Mouse (Mus musculus): ENCODE results near the gene Tmem50b. TPM values are rescaled to one million over a fixed set of nuclear protein-coding genes. Genes with fewer than 3 reads are reported as not detected.
A peak's percentile ranks its signal among the peaks of the same experiment; 100 is the strongest.

Tmem50b gene
- polyA plus RNA-seq, 1 experiment from 2014 or later = 85.6 TPM

GRCm38 (mm10) chr16:91585617-91586016 lies 12.0 kb downstream of the Tmem50b start:
- Histone ChIP-seq H3K4me3 (no peak overlapping the region), H3K36me3 (peaks cover 29% of the 10 kb centered on the region), H3K4me1 (replicated peaks) (no peaks in the 10 kb centered on the region), H3K9me3 (no peaks in the 10 kb centered on the region), H3K27ac (replicated peaks) (no peak overlapping the region), H3K9ac (no peak overlapping the region), H3K4me2 (no peak overlapping the region), H3K27me3 (no peaks in the 10 kb centered on the region)
- no peak for ATAC-seq (ENCODE audit: low read depth)
- WGBS = 86% methylated on average over 5 of the region's 5 CpGs

GRCm38 (mm10) chr16:91582307-91582706 lies 15.3 kb downstream of the Tmem50b start:
- no peak overlapping the region for H3K27ac ChIP-seq (replicated peaks)
- H3K4me3 ChIP-seq = no peak overlapping the region
- 76% methylated on average over 2 of the region's 2 CpGs for WGBS
- H3K9ac ChIP-seq = no peak overlapping the region
- H3K9me3 ChIP-seq = no peaks in the 10 kb centered on the region
- peaks cover 40% of the 10 kb centered on the region for H3K36me3 ChIP-seq
- H3K4me2 ChIP-seq = no peak overlapping the region
- no peaks in the 10 kb centered on the region for H3K27me3 ChIP-seq
- no peak for ATAC-seq (ENCODE audit: low read depth)
- H3K4me1 ChIP-seq (replicated peaks) = 0 out of 2 replicates have a peak, but pooled peaks cover 7% of the 10 kb centered on the region

- WGBS = 63% methylated on average over 14 of the region's 14 CpGs
- peaks cover 35% of the 10 kb centered on the region for H3K36me3 ChIP-seq
- H3K4me3 ChIP-seq = no peak overlapping the region
- H3K4me2 ChIP-seq = no peak overlapping the region
- H3K9ac ChIP-seq = no peak overlapping the region
- no peaks in the 10 kb centered on the region for H3K27me3 ChIP-seq
- ATAC-seq (ENCODE audit: low read depth) = no peak
- H3K4me1 ChIP-seq (replicated peaks) = 0 out of 2 replicates have a peak, but pooled peaks cover 12% of the 10 kb centered on the region
- no peaks in the 10 kb centered on the region for H3K9me3 ChIP-seq
- H3K27ac ChIP-seq (replicated peaks) = no peak overlapping the region
Observed at GRCm38 (mm10) chr16:91578980-91579720, 18.4 kb downstream of the Tmem50b start.

DNA sequence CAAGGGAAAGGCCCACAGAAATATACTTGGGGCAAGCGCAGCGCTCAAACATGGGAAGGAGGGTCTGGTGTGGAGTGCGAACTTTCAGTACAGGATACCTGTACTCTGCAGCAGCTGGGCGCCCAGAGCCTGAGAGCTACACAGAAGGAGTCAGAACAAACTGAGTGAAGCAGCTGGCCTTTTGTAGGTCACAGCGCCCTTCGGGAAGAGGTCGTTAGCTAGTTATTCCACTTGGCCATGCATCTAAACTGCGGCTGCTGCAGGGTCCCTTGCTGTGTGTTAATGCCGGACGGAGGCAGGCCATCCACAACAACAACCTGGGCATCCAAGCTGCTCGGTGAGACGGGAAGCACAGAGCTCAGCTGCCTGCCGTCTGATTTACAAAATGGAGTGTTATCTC lies 22.4 kb downstream of the Tmem50b start:
- ATAC-seq (ENCODE audit: low read depth) = no peak
- H3K4me2 ChIP-seq = no peak overlapping the region
- H3K27me3 ChIP-seq = no peaks in the 10 kb centered on the region
- H3K27ac ChIP-seq (replicated peaks) = peak overlapping the region; percentile 46; the same call in 1 of the 2 replicates
- H3K4me1 ChIP-seq (replicated peaks) = 0 out of 2 replicates have a peak, but pooled peaks cover 12% of the 10 kb centered on the region
- no peak overlapping the region for H3K4me3 ChIP-seq
- H3K9ac ChIP-seq = no peak overlapping the region
- H3K9me3 ChIP-seq = no peaks in the 10 kb centered on the region
- peaks cover 28% of the 10 kb centered on the region for H3K36me3 ChIP-seq
- 58% methylated on average over 13 of the region's 13 CpGs for WGBS

GRCm38 (mm10) chr16:91571105-91571504 lies 26.5 kb downstream of the Tmem50b start:
- no peak overlapping the region for H3K4me2 ChIP-seq
- no peak overlapping the region for H3K4me3 ChIP-seq
- no peaks in the 10 kb centered on the region for H3K9me3 ChIP-seq
- 65% methylated on average over 3 of the region's 3 CpGs for WGBS
- no peaks in the 10 kb centered on the region for H3K27me3 ChIP-seq
- H3K4me1 ChIP-seq (replicated peaks) = 0 out of 2 replicates have a peak, but pooled peaks cover 5% of the 10 kb centered on the region
- peaks cover 10% of the 10 kb centered on the region; the same call in 1 of the 2 replicates for H3K36me3 ChIP-seq
- H3K9ac ChIP-seq = no peak overlapping the region
- H3K27ac ChIP-seq (replicated peaks) = no peak overlapping the region
- ATAC-seq (ENCODE audit: low read depth) = no peak

- no peak for ATAC-seq (ENCODE audit: low read depth)
- H3K9ac ChIP-seq = no peak overlapping the region
- H3K4me3 ChIP-seq = no peak overlapping the region
- no peak overlapping the region for H3K4me2 ChIP-seq
- H3K4me1 ChIP-seq (replicated peaks) = 0 out of 2 replicates have a peak, but pooled peaks cover 5% of the 10 kb centered on the region
- peaks cover 13% of the 10 kb centered on the region for H3K36me3 ChIP-seq
- H3K27ac ChIP-seq (replicated peaks) = no peak overlapping the region
- H3K27me3 ChIP-seq = no peaks in the 10 kb centered on the region
- H3K9me3 ChIP-seq = no peaks in the 10 kb centered on the region
- 89% methylated on average over 10 of the region's 10 CpGs for WGBS
Observed at GRCm38 (mm10) chr16:91568960-91569359, 28.6 kb downstream of the Tmem50b start.

GRCm38 (mm10) chr16:91566002-91566401 lies 31.6 kb downstream of the Tmem50b start:
- Histone ChIP-seq H3K9ac (no peak overlapping the region), H3K36me3 (peaks cover 34% of the 10 kb centered on the region), H3K9me3 (no peaks in the 10 kb centered on the region), H3K27me3 (no peaks in the 10 kb centered on the region), H3K27ac (replicated peaks) (no peak overlapping the region), H3K4me2 (no peak overlapping the region), H3K4me1 (replicated peaks) (0 out of 2 replicates have a peak, but pooled peaks cover 5% of the 10 kb centered on the region), H3K4me3 (no peak overlapping the region)
- ATAC-seq (ENCODE audit: low read depth) = no peak
- WGBS = 84% methylated on average over 7 of the region's 7 CpGs

DNA sequence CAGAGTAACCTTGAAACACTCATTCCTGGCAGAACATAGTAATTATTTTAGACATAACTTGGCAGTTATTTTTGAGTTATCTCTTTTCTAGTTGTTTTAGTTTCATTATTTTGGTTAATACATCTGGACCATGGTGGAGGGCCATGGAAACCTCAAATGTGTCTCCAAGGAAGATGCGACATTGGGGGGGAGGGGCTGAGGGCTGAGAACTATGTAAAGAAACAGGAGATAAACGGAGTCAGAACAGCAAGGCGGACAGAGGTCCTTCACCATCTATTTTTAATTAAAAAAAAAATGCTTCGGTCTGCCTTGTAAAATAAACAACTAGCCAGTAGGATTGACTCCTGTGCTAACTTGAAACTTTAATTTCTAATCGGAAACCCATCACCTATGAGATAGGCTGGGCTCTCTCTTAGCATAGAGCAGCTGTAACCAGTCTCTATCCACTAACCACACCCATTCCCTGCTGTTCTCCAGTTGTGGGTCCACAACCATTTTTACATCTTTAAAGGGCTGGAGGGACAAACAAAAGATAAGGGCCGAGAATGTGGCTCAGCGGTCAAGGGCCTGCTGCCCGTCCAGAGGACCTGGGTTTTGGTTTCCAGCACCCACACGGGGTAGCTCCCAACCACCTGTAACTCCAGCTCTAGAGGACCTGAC lies 32.2 kb downstream of the Tmem50b start:
- no peak overlapping the region for H3K27ac ChIP-seq (replicated peaks)
- H3K4me3 ChIP-seq = no peak overlapping the region
- 66% methylated on average over 9 of the region's 9 CpGs for WGBS
- no peaks in the 10 kb centered on the region for H3K9me3 ChIP-seq
- H3K36me3 ChIP-seq = peaks cover 35% of the 10 kb centered on the region
- ATAC-seq (ENCODE audit: low read depth) = no peak
- no peak overlapping the region for H3K4me2 ChIP-seq
- no peak overlapping the region for H3K9ac ChIP-seq
- H3K4me1 ChIP-seq (replicated peaks) = 0 out of 2 replicates have a peak, but pooled peaks cover 5% of the 10 kb centered on the region
- H3K27me3 ChIP-seq = no peaks in the 10 kb centered on the region

DNA sequence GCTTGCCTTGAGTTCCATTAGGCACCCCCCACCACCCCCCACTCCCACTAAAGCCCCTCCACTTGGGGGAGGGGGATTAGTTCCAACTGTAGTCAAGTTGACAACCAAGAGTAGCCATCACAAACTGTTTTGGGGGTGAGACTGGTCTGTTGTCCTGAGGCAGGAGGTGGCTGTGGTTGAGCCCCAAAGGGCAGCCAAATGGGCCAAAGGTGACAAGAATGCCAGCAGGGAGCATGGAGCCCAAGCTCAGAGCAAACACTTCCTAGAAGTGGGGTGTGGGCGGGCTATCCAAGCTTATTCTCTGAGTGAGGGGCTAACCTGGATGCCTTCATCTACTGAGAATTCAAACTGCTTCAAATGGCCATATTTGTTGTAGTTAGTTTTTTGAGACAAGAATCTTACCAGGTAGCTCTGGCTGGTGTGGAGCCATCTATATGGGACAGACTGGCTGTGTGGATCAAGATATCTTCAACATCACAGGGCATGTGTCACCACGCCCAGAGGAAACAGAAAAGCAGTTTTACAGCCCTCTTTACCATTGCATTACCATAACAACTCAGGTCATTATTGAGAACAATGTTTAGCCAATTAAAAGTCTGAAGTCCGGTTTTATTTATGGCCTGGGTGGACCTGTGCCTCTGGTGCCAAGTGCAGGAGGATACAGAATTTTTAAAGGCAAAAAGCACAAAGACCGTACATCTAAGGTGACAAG lies 32.9 kb downstream of the Tmem50b start:
- no peak overlapping the region for H3K9ac ChIP-seq
- no peak overlapping the region for H3K27ac ChIP-seq (replicated peaks)
- no peaks in the 10 kb centered on the region for H3K9me3 ChIP-seq
- H3K4me1 ChIP-seq (replicated peaks) = 0 out of 2 replicates have a peak, but pooled peaks cover 5% of the 10 kb centered on the region
- no peak overlapping the region for H3K4me2 ChIP-seq
- WGBS = 46% methylated on average over 4 of the region's 4 CpGs
- H3K36me3 ChIP-seq = peaks cover 42% of the 10 kb centered on the region
- no peak for ATAC-seq (ENCODE audit: low read depth)
- H3K27me3 ChIP-seq = no peaks in the 10 kb centered on the region
- no peak overlapping the region for H3K4me3 ChIP-seq

DNA sequence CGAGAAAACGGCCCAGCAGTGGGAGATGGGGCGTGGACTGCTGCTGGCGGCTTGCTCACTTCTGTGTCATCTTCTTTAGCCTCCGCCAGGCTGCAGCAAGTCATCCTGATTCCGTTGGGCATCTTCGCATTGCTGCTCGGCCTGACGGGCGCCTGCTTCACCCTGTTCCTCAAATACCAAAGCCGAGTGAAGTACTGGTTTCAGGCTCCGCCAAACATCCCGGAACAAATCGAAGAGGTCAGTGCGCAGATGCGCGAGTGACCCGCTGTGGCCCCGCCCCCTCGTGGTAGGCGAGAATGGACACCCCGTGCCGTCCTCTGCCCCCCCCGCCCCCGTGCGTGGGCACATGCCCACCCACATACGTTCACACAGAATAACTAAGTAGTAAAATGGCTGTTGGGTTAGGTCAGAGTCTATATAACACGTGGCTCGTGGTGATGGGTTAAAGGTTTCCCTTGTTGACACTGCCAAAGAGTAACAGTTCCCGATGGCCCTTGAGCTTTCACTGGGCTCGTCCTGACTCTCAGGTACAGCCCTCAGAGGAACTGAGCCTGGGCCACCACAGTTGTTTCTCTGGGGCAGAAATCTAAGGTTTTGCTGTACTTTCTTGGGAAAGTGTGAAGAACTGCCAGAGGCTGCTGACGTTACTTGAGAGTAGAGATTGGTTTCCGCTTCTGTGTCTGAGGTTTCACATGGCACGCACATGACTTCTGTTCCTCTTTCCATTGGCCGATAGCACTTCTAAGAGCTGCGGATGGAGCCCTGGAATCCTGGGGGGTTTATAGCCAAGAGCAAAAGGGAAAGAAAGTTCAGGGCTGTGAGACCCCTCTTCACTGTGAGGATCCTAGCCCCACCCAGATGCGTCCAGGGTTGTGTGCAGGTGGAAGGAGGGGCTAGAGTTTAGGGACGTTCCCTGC lies 35.8 kb downstream of the Tmem50b start:
- H3K4me2 ChIP-seq = no peak overlapping the region
- ATAC-seq (ENCODE audit: low read depth) = no peak
- no peak overlapping the region for H3K9ac ChIP-seq
- H3K9me3 ChIP-seq = no peaks in the 10 kb centered on the region
- H3K4me1 ChIP-seq (replicated peaks) = 0 out of 2 replicates have a peak, but pooled peaks cover 5% of the 10 kb centered on the region
- H3K36me3 ChIP-seq = peaks cover 59% of the 10 kb centered on the region
- H3K27me3 ChIP-seq = no peaks in the 10 kb centered on the region
- 78% methylated on average over 38 of the region's 38 CpGs for WGBS
- no peak overlapping the region for H3K27ac ChIP-seq (replicated peaks)
- no peak overlapping the region for H3K4me3 ChIP-seq

GRCm38 (mm10) chr16:91561099-91561498 lies 36.5 kb downstream of the Tmem50b start:
- ATAC-seq (ENCODE audit: low read depth) = no peak
- Histone ChIP-seq H3K9me3 (no peaks in the 10 kb centered on the region), H3K9ac (no peak overlapping the region), H3K4me2 (no peak overlapping the region), H3K27ac (replicated peaks) (no peak overlapping the region), H3K4me3 (no peak overlapping the region), H3K27me3 (no peaks in the 10 kb centered on the region), H3K36me3 (peaks cover 59% of the 10 kb centered on the region), H3K4me1 (replicated peaks) (0 out of 2 replicates have a peak, but pooled peaks cover 5% of the 10 kb centered on the region)
- 59% methylated on average over 9 of the region's 9 CpGs for WGBS
